Mouse (Mus musculus) heart, adult 8-10 months (tissue): ENCODE results near the gene Vmn2r94. TPM values are rescaled to one million over a fixed set of nuclear protein-coding genes. Genes with fewer than 3 reads are reported as not detected.

ENCODE experiments used
- DNase-seq: peaks from one replicate; pipeline ENCODE4 v3.0.0; 2022; ENCODE audit warnings: low spot score
- total RNA-seq, 4 experiments: library from RNA; stranded (reverse); gene quantifications; 2 replicates each; pipeline ENCODE4 v1.2.4; 2022

Vmn2r94 gene
- total RNA-seq: not detected

DNA sequence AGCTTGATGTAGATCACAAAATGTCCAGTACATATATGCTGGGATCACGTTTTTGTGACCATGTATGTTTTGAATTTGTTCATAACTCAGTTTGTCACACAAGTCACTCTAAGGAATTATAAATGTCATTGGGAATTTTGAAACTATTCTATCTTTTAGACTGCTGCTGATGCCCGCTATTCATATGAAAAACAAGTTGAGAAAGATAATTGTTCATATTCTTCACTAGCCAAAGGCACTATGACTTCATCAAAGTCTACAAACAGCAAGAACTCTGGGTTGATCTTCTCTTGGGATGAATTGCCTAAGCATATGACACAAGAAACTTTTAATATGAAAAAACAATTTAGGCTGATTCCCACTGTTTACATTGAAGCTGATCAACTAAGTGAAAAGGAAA lies at the start of gene Vmn2r94:
Gene Vmn2r94 (minus strand): TSS at position 101 of the 400 bp plus-strand sequence.
- DNase-seq: no peak

DNA sequence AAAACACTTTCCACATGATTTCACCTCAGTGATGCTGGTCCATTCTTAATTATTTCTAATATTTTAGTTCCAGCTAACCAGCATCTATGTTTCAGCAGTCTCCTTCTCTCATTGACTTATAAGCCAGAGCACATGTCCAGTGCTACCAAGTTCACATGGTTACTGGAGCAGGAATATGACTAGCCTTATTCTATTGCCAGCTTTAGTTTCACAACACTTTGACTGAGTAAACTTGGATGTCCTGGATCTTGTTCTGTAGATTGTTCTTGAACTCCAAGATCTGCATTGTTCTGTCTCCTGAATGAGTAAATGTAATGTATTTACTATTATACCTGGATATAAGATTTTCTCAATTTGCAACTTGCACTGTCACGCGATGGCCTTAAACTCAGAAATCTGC lies 45.5 kb upstream of the Vmn2r94 start:
- no peak for DNase-seq

DNA sequence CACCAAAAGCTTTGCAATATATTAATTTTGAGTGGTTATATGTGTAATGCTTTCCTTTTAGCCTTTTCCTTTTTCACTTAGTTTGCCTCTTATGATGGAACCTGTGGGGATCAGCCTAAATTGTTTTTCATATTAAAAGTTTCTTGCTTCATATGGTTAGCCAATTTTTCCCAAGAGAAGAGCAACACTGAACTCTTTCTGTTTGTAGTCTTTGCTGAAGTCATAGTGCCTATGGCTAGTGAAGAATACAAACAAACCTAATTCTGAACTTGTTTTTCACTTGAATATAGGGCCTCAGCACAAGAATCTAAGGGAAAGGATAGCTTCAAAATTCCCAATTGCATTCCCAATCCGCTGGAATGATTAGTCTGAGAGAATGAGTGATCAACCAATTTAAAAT lies 20.2 kb upstream of the Vmn2r94 start, which contains the start of gene Vmn2r93:
Gene Vmn2r93 (plus strand): TSS at position 301 of the 400 bp plus-strand sequence.
- DNase-seq: no peak

DNA sequence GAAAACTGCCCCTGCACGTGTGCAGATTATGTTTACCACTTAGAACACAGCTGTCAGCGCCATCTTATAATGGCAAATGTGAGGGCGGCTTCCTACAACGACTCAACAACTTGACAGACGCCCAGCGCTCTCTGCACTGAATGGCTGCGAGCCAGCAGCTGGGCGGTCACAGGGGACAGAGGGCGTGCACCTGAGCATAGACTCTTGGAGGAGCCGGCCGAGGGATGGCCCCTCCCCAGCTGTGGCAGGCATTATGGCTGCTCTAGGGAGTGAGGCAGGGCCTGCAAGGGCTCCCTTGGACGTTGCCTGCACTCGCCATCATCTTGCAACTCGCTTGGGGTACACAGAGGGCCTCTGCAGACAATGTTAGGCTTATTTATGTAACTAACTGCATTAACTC lies 40.6 kb downstream of the Vmn2r94 start:
- no peak for DNase-seq

DNA sequence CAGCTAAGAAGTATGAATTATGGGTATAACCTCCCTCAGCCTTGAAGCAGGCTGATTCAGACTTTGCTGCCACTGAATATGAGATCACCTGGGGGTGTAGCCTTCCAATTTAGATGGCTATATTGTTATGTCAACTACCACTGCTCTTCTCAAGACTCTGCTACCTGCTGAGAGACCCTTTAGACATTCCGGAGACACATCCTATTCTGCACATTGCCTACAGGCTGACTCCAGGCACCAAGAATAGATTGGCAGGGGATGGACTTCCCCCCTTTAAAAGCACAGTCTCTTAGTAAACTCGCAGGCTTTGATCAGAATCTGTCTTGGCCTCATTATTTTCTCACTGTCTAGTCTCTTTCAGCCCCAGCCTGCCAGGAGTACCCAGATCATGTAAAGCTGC lies 45.6 kb downstream of the Vmn2r94 start:
- DNase-seq: no peak

DNA sequence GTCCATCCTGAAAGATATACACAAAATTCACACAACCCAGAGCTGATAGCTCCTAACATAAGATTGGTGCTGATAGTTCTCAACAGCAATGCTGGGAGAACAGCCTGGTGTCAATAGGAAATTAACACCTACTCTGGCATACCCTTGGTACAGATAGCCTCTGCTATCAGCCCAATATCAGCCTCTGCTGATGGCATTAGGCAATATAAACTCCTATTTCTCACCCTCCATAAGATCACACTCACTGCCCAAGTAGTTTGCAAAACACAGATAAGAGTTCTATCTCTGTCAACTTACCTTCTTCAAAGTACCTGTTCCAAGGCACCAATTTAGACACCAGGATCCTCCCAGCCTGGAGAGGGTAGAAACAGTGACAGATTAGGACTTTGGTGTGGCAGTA lies 56.3 kb downstream of the Vmn2r94 start:
- DNase-seq: no peak

Other genes with a start within 250 kb of the Vmn2r94 start
- gene Vmn2r124, start 228.3 kb downstream of the Vmn2r94 start, total RNA-seq: not detected
- not detected for gene Vmn2r91, start 192.7 kb downstream of the Vmn2r94 start, total RNA-seq
- not detected for gene Vmn2r92, start 125.9 kb downstream of the Vmn2r94 start, total RNA-seq
- not detected for gene Vmn2r93, start 20.3 kb upstream of the Vmn2r94 start, total RNA-seq
- not detected for gene Vmn2r95, start 146.3 kb upstream of the Vmn2r94 start, total RNA-seq